Mouse (Mus musculus): ENCODE measurements at regions not wholly inside any gene's neighbourhood (a gene's known extent, or its start where the extent isn't known, plus 50 kb on each side); places are given as distances from the start of the nearest gene placed in this dataset.

GRCm38 (mm10) chr3:133846301-133846700, 301.4 kb upstream of the Tet2 start:
- DNase-seq (ENCODE audit: low read depth, low spot score): no peak

DNA sequence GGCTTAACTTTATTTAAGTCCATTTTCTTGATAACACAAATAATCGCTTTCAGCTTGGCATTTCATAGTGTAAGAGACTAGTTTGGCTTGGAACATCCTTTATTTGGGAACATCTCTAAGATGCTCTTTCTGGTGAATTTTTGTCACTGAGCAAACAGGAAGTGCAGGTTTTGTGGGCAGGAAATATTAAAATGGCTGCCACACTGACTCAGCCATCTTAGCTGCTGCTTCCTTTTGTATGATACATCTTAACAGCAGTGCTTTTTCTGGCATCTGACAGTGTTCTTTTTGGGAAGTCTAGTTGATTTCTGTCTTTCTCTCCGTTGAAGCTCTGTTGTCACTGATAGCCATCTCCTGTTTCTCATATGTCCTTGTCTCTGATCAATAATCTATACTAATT, 329.4 kb upstream of the Tet2 start:
- DNase-seq (ENCODE audit: low read depth, low spot score): no peak

GRCm38 (mm10) chr3:133876439-133877072, 331.6 kb upstream of the Tet2 start:
- DNase-seq (ENCODE audit: low read depth, low spot score): peak; percentile 64

DNA sequence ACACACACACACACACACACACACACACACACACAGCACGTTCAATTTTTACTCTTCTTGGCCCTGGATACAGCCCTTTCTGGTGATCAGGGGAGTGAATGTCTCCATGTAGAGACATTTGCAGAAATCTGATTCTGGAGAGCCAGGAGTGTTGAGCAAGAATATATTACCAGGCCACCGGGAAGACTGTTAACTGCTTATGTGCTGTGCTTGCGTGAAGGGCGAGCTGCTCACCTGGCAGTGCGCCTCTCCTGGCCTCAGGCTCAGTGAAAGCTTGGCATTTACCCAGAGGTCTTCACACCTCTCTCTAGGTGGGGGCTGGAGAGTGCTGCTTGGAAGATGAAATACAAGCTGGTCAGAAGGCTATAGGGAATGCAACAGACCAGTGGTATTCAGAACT, 332.4 kb upstream of the Tet2 start:
- no peak for DNase-seq (ENCODE audit: low read depth, low spot score)

DNA sequence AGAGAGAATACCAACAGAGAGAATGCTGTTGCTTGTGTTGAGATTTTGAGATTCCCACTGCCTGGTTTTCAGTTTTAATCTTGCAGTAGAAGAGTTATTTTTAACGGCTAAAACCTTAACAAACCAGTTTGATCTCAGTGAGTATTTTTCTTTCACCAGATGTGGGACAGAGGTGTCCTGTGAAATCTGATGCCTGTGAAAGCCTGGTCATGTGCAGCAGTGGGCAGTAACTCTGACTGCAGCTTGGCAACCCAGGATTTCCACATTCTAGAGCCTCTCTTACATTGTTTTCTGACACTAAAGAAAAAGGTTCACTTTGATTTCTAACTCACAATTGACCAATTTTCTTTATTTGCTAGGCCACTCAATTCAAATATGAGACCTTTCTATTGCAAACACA, 335.7 kb upstream of the Tet2 start:
- DNase-seq (ENCODE audit: low read depth, low spot score): no peak

- no peak for DNase-seq (ENCODE audit: low read depth, low spot score)
Measured at GRCm38 (mm10) chr3:133901931-133902330, 334.4 kb upstream of the Cxxc4 start.

DNA sequence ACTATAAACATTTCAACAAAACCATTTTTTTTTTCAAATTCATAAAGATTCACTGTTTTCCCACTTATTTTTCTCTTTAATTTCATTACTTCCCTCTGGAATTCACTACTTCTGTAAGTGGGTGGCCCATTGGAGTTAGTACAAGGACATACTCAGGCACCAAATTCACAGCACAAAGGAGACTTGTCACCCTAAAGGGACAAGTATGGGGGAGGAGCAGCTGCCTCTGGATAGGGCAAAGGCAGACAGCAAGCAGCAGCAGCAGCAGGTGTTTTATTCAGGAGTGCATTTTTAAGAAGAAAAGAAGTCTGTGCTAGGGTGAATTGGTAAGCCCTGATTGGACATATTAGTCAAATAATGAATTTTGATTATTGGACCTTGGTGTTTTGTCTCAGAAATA, 314.1 kb upstream of the Cxxc4 start:
- no peak for DNase-seq (ENCODE audit: low read depth, low spot score)

GRCm38 (mm10) chr3:133965322-133965721, 271.0 kb upstream of the Cxxc4 start:
- peak; percentile 22 for DNase-seq (ENCODE audit: low read depth, low spot score)

DNA sequence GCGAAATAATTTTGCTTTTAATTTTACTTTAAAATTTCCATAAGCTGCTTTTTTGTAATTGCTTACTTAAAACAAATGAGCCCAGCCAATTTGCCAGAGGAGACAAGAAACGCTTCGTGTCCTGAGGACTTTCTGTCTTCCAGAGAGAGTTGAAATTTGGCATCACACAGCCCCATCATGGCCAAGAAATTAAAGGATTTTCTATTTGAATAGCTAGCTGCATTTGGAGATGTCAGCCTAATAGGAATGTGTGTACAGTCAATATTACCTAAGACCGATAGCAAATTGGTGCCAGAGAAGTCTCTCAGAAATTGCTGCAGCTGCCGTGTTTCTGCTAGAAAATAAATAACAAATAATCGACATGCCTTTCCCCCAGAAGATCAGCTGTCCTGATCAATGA, 268.1 kb upstream of the Cxxc4 start:
- no peak for DNase-seq (ENCODE audit: low read depth, low spot score)

DNA sequence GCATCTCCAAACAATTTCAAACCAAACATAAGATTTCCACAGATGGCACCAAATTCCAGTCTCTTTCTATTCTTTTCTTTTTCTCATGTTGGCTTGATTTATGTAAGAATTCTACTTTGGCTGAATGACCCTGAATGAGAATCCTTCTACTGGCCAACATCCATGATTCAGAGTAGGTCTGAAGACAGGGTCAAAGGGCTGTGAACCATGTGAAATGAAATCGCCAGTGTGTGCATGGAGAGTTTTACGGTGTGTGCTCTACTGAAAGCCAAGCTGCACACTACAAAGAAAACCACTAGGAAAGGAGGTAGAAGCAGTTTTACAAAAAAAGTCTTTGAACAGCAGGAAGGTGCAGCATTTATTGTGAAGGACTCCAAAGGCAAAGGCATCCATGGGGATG, 263.5 kb upstream of the Cxxc4 start:
- no peak for DNase-seq (ENCODE audit: low read depth, low spot score)

- no peak for DNase-seq (ENCODE audit: low read depth, low spot score)
Measured at GRCm38 (mm10) chr3:133987681-133988080, 248.6 kb upstream of the Cxxc4 start.

- peak; percentile 35 for DNase-seq (ENCODE audit: low read depth, low spot score)
Measured at GRCm38 (mm10) chr3:133993971-133994370, 242.3 kb upstream of the Cxxc4 start.

DNA sequence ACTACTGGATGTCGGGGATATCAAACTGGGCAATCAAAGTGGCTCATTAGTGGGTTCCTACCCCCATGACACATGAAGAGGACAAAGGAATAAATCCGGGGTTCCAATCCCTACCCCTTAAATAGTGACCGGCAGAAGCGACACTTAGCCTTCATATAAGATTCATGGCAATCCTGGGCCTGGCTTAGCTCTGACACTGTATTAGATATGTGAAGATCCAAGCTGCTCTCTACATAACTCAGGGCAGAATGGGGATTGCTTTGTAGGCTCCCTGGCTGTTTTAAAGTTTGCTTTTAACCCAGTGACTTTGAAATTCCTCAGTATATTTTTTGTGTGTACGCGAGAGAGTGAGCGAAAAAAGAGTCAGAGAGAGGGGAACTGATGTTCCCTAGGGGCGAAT, 236.3 kb upstream of the Cxxc4 start:
- no peak for DNase-seq (ENCODE audit: low read depth, low spot score)

- no peak for DNase-seq (ENCODE audit: low read depth, low spot score)
Measured at GRCm38 (mm10) chr3:134000595-134000994, 235.7 kb upstream of the Cxxc4 start.

- DNase-seq (ENCODE audit: low read depth, low spot score): no peak
Measured at GRCm38 (mm10) chr3:134014805-134015204, 221.5 kb upstream of the Cxxc4 start.

DNA sequence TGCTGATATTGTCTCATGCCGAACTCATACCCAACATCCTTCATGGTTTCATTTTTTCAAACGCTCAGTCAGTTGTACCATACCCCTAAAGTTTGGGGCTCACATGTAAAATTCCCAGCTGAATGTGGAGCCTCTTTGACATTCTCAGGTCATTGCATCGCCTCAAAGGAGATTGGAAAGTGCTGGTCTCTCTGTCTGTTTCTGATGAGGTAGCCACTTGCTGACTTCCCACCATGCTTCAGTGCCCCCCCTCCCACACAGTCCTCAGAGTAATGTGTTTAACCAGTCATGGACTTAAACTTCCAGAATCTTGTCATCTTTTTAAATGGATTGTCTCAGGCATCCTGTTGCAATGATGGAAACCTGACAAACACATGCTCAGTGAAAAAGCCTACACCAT, 220.9 kb upstream of the Cxxc4 start:
- no peak for DNase-seq (ENCODE audit: low read depth, low spot score)

GRCm38 (mm10) chr3:134033862-134034261, 202.4 kb upstream of the Cxxc4 start:
- DNase-seq (ENCODE audit: low read depth, low spot score): peak; percentile 67

- no peak for DNase-seq (ENCODE audit: low read depth, low spot score)
Measured at GRCm38 (mm10) chr3:134036310-134036934, 199.9 kb upstream of the Cxxc4 start.

GRCm38 (mm10) chr3:134050649-134051048, 185.6 kb upstream of the Cxxc4 start:
- no peak for DNase-seq (ENCODE audit: low read depth, low spot score)

- DNase-seq (ENCODE audit: low read depth, low spot score): no peak
Measured at GRCm38 (mm10) chr3:134082461-134082860, 153.8 kb upstream of the Cxxc4 start.

DNA sequence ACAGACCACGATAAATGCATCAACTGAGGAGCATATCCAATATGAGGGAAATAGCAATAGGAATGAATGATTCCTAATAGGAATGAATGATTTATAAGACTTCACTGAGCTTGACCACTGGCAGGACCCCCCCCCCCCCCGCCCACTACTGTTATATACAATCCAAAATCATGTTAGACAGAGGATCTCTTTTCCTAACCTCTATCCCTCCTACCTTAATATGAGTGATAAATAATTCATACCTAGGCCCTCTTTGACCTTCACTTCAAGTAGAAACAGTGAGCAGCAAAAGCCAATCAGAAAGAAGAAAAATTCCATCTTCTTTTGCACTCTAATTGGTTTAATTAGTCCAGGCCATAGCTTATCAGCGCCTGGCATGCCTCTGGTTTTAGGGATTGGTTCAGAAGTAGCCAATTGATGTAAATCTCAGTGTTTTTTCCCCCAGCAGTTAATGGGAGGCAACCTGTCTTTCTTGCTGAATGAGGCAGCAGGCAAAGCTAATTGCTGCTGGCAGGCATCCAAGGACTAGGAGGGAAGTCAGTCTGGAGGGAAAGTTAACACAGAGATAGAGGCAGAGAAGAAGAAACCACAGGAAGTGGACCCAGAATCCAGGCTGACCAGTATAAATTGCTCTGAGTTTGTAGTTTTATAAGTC, 136.7 kb upstream of the Cxxc4 start:
- DNase-seq (ENCODE audit: low read depth, low spot score): peak; percentile 6

DNA sequence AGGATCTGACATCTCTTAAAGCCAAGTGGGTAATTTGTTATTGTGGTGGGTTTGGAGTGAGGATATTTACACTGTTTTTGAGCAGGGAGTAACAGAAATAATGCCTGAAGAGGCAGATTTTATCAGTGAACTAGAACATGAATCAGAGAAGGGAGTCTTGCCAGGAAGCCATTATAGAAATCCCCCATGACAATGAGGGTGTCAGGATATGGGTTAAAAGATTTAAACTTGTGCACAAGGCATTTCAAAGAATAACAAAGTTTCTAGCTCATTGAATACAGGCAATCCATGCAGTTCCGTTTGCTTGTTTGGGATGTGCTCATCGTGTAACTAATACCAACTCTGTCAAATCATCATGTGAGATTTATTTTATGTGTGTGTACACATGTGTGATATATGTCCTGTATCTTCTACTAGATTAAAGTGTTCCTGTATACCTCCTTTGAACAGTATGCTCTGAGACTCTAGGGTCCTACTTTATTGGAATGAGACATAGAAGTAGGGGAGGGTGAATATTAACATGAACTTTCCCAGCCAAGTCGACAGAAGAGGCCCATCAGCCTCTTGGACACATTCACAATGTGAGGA, 134.0 kb upstream of the Cxxc4 start:
- DNase-seq (ENCODE audit: low read depth, low spot score): no peak

DNA sequence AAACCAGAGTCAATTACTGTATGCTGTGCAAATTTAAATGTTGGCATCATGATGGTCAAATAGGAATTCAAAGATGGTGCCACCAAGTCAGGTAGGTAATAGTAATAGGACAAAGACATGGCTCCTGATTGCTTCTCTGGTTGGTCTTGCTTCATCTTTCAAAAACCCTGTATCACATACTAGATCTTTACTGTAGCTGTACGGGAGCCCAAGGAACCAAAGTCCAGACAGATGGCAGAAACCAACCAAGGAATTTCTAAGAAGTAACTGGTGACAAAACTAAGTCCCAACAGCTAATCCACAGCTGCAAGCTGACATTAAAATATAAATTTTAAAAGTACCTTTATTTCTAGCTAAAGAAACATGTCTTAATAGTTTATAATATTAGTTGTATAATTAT, 131.7 kb upstream of the Cxxc4 start:
- no peak for DNase-seq (ENCODE audit: low read depth, low spot score)

All from telencephalon, adult 2 months (tissue).